11 mouse cellular contexts compared by ENCODE assay signal in genomic region chr9:98030715-98031114, GRCm38 (mm10). TPM values are rescaled to one million over a fixed set of nuclear protein-coding genes. Genes with fewer than 3 reads are reported as not detected.
DNase-seq lines count a peak whose midpoint lies in the region; ATAC-seq lines count a peak whose summit lies in the region.
"Had no signal": no experiment of that assay in that cellular context is flagged by ENCODE, and none has a peak within 500 bp of the region (broad histone marks: within the 10 kb centered on the region; RNA-seq: fewer than 3 reads in every experiment).

No protein-coding gene starts in this region.

- H3K4me1 ChIP-seq in intestine, embryonic 14.5 days (replicated peaks; ENCODE audit: control insufficient read depth, insufficient read depth, low read length), result peaks cover 8% of the 10 kb centered on the region; the same call in 1 of the 2 replicates
- peaks cover 10% of the 10 kb centered on the region for H3K4me1 ChIP-seq in intestine, embryonic 15.5 days (replicated peaks)
- peaks cover 10% of the 10 kb centered on the region for H3K4me1 ChIP-seq in midbrain, embryonic 11.5 days (ENCODE audit: control insufficient read depth, insufficient read depth, low read length)
- peaks cover 19% of the 10 kb centered on the region for H3K4me1 ChIP-seq in midbrain, embryonic 10.5 days
- no peaks in the 10 kb centered on the region for H3K4me1 ChIP-seq in embryonic facial prominence, embryonic 14.5 days (ENCODE audit: control insufficient read depth, insufficient read depth, low read length)
- peaks cover 37% of the 10 kb centered on the region for H3K4me1 ChIP-seq in neural tube, embryonic 15.5 days
- H3K4me1 ChIP-seq: liver, embryonic 15.5 days had no signal

- ATAC-seq in intestine, embryonic 14.5 days (replicated peaks; ENCODE audit: low FRiP score, low TSS enrichment, low read depth), result no peak
- no peak for ATAC-seq in intestine, embryonic 15.5 days
- ATAC-seq in midbrain, embryonic 11.5 days (ENCODE audit: low FRiP score), result no peak
- no peak for ATAC-seq in embryonic facial prominence, embryonic 14.5 days (ENCODE audit: low read depth)
- no peak for ATAC-seq in neural tube, embryonic 15.5 days (ENCODE audit: low FRiP score)
- no peak for ATAC-seq in erythroid progenitor cell, adult 5-6 weeks (replicated peaks; ENCODE audit: low FRiP score, poor library complexity, severe bottlenecking)

- no peaks in the 10 kb centered on the region for H3K36me3 ChIP-seq in intestine, embryonic 14.5 days (ENCODE audit: control insufficient read depth, insufficient read depth, low read length)
- H3K36me3 ChIP-seq in intestine, embryonic 15.5 days, result no peaks in the 10 kb centered on the region
- no peaks in the 10 kb centered on the region for H3K36me3 ChIP-seq in midbrain, embryonic 11.5 days (ENCODE audit: control insufficient read depth, insufficient read depth, low read length)
- no peaks in the 10 kb centered on the region for H3K36me3 ChIP-seq in midbrain, embryonic 10.5 days
- no peaks in the 10 kb centered on the region for H3K36me3 ChIP-seq in embryonic facial prominence, embryonic 14.5 days (ENCODE audit: control insufficient read depth, insufficient read depth, low read length)
- no peaks in the 10 kb centered on the region for H3K36me3 ChIP-seq in neural tube, embryonic 15.5 days
- H3K36me3 ChIP-seq: embryonic facial prominence, embryonic 13.5 days; heart, embryonic 15.5 days; liver, embryonic 15.5 days had no signal

- H3K4me3 ChIP-seq in intestine, embryonic 14.5 days (ENCODE audit: low read depth, low read length), result no peak overlapping the region
- no peak overlapping the region for H3K4me3 ChIP-seq in intestine, embryonic 15.5 days (replicated peaks)
- no peak overlapping the region for H3K4me3 ChIP-seq in midbrain, embryonic 11.5 days (ENCODE audit: low read depth, low read length)
- H3K4me3 ChIP-seq in midbrain, embryonic 10.5 days, result no peak overlapping the region
- H3K4me3 ChIP-seq in embryonic facial prominence, embryonic 14.5 days (ENCODE audit: low read depth, low read length), result no peak overlapping the region
- peak overlapping the region; percentile 77 for H3K4me3 ChIP-seq in neural tube, embryonic 15.5 days (replicated peaks)
- H3K4me3 ChIP-seq: embryonic facial prominence, embryonic 13.5 days; heart, embryonic 15.5 days; liver, embryonic 15.5 days had no signal

- no peak overlapping the region for H3K9ac ChIP-seq in intestine, embryonic 14.5 days (ENCODE audit: low read length)
- no peak overlapping the region for H3K9ac ChIP-seq in intestine, embryonic 15.5 days
- no peak overlapping the region for H3K9ac ChIP-seq in midbrain, embryonic 11.5 days (ENCODE audit: low read length)
- H3K9ac ChIP-seq in embryonic facial prominence, embryonic 14.5 days (ENCODE audit: low read depth, low read length), result no peak overlapping the region
- no peak overlapping the region for H3K9ac ChIP-seq in neural tube, embryonic 15.5 days (replicated peaks)
- H3K9ac ChIP-seq: embryonic facial prominence, embryonic 13.5 days; heart, embryonic 15.5 days; liver, embryonic 15.5 days had no signal

- 15% methylated on average over 2 of the region's 2 CpGs for WGBS in intestine, embryonic 14.5 days
- WGBS in intestine, embryonic 15.5 days, result 12% methylated on average over 2 of the region's 2 CpGs
- 20% methylated on average over 2 of the region's 2 CpGs for WGBS in midbrain, embryonic 11.5 days
- WGBS in midbrain, embryonic 10.5 days, result 23% methylated on average over 2 of the region's 2 CpGs
- 17% methylated on average over 2 of the region's 2 CpGs for WGBS in embryonic facial prominence, embryonic 14.5 days
- WGBS in neural tube, embryonic 15.5 days, result 19% methylated on average over 2 of the region's 2 CpGs

- H3K9me3 ChIP-seq in intestine, embryonic 14.5 days (ENCODE audit: control insufficient read depth, low read length), result no peaks in the 10 kb centered on the region
- no peaks in the 10 kb centered on the region for H3K9me3 ChIP-seq in intestine, embryonic 15.5 days
- H3K9me3 ChIP-seq in midbrain, embryonic 11.5 days (ENCODE audit: control insufficient read depth, low read length), result no peaks in the 10 kb centered on the region
- no peaks in the 10 kb centered on the region for H3K9me3 ChIP-seq in midbrain, embryonic 10.5 days (replicated peaks)
- no peaks in the 10 kb centered on the region for H3K9me3 ChIP-seq in embryonic facial prominence, embryonic 14.5 days (ENCODE audit: control insufficient read depth, low read length)
- H3K9me3 ChIP-seq in neural tube, embryonic 15.5 days (replicated peaks), result no peaks in the 10 kb centered on the region
- H3K9me3 ChIP-seq: embryonic facial prominence, embryonic 13.5 days; heart, embryonic 15.5 days; liver, embryonic 15.5 days had no signal

- H3K27ac ChIP-seq in intestine, embryonic 14.5 days (ENCODE audit: low read depth), result no peak overlapping the region
- no peak overlapping the region for H3K27ac ChIP-seq in intestine, embryonic 15.5 days
- no peak overlapping the region for H3K27ac ChIP-seq in midbrain, embryonic 11.5 days (ENCODE audit: low read depth, low read length)
- H3K27ac ChIP-seq in midbrain, embryonic 10.5 days (replicated peaks), result no peak overlapping the region
- no peak overlapping the region for H3K27ac ChIP-seq in embryonic facial prominence, embryonic 14.5 days (replicated peaks; ENCODE audit: low read depth, low read length)
- H3K27ac ChIP-seq in neural tube, embryonic 15.5 days (replicated peaks), result no peak overlapping the region
- H3K27ac ChIP-seq: embryonic facial prominence, embryonic 13.5 days; heart, embryonic 15.5 days; liver, embryonic 15.5 days had no signal

- DNase-seq in intestine, embryonic 14.5 days (ENCODE audit: low spot score), result peak; percentile 32
- peak; percentile 89 for DNase-seq in midbrain, embryonic 11.5 days (ENCODE audit: low spot score, missing footprints)
- DNase-seq in midbrain, embryonic 10.5 days (ENCODE audit: low spot score), result no peak
- DNase-seq in embryonic facial prominence, embryonic 14.5 days (ENCODE audit: low spot score), result no peak
- DNase-seq in left cerebral cortex, postnatal 10 days (ENCODE audit: extremely low spot score in 1 of 2, low spot score in 2 of 2), result no peak

- H3K4me2 ChIP-seq in intestine, embryonic 14.5 days (ENCODE audit: low read length), result no peak overlapping the region
- no peak overlapping the region for H3K4me2 ChIP-seq in intestine, embryonic 15.5 days (replicated peaks)
- H3K4me2 ChIP-seq in midbrain, embryonic 11.5 days, result no peak overlapping the region
- peak overlapping the region; percentile 20; the same call in 1 of the 2 replicates for H3K4me2 ChIP-seq in embryonic facial prominence, embryonic 14.5 days (ENCODE audit: low read depth, low read length)
- H3K4me2 ChIP-seq in neural tube, embryonic 15.5 days, result peak overlapping the region; percentile 94
- H3K4me2 ChIP-seq: liver, embryonic 15.5 days had no signal

- intact Hi-C loops in left cerebral cortex, postnatal 10 days (cut with DNase I), result loop anchor here (5.0 to 10.0 kb wide), 5 partner anchors 94 to 856 kb away; no protein-coding TSS in a partner anchor

- H3K27me3 ChIP-seq in intestine, embryonic 14.5 days (replicated peaks; ENCODE audit: control insufficient read depth, insufficient read depth, low read length), result peaks cover 40% of the 10 kb centered on the region
- H3K27me3 ChIP-seq in intestine, embryonic 15.5 days (replicated peaks), result peaks cover 29% of the 10 kb centered on the region
- peaks cover 27% of the 10 kb centered on the region for H3K27me3 ChIP-seq in midbrain, embryonic 11.5 days (ENCODE audit: control insufficient read depth, insufficient read depth, low read length)
- peaks cover 46% of the 10 kb centered on the region for H3K27me3 ChIP-seq in midbrain, embryonic 10.5 days (ENCODE audit: low read depth, poor library complexity, severe bottlenecking)
- peaks cover 40% of the 10 kb centered on the region for H3K27me3 ChIP-seq in embryonic facial prominence, embryonic 14.5 days (replicated peaks; ENCODE audit: control insufficient read depth, insufficient read depth, low read length)
- peaks cover 4% of the 10 kb centered on the region; the same call in 1 of the 2 replicates for H3K27me3 ChIP-seq in neural tube, embryonic 15.5 days (replicated peaks)

RNA-seq across cellular contexts. Expression of gene Clstn2, which starts 2.3 kb away (rescaled TPM):
- polyA plus RNA-seq in intestine, embryonic 14.5 days (2014; fragmentation: Nextera tagmentation; extraction: Ambion mirVana), result 0.63 and 1.1 TPM in 2 replicates
- polyA plus RNA-seq in intestine, embryonic 15.5 days (2015; fragmentation: Nextera tagmentation; extraction: Ambion mirVana), result 0.45 and 0.74 TPM in 2 replicates
- polyA plus RNA-seq in midbrain, embryonic 11.5 days (2014; fragmentation: Nextera tagmentation; extraction: Ambion mirVana), result 1.6 and 1.7 TPM in 2 replicates
- polyA plus RNA-seq in midbrain, embryonic 10.5 days (2016; fragmentation: Nextera tagmentation; extraction: Ambion mirVana), result 0.96 and 1.0 TPM in 2 replicates
- polyA plus RNA-seq in embryonic facial prominence, embryonic 14.5 days (2014; fragmentation: Nextera tagmentation; extraction: Ambion mirVana), result 3.8 and 4.6 TPM in 2 replicates
- 16.6 and 18.8 TPM in 2 replicates for polyA plus RNA-seq in neural tube, embryonic 15.5 days (2015; fragmentation: Nextera tagmentation; extraction: Ambion mirVana)
- not detected in 2 replicates for total RNA-seq in erythroid progenitor cell, adult 5-6 weeks (2015; ENCODE audit: low replicate concordance)
- not detected in 2 replicates for total RNA-seq in erythroid progenitor cell, adult 5-6 weeks (2017; ENCODE audit: low replicate concordance)
- total RNA-seq in left cerebral cortex, postnatal 10 days (2021), result 100 to 1,000 TPM in 1 of 2 experiments, 10 to 100 TPM in 1; 93.4 to 102 TPM

Comparison
In these comparisons a context has a peak if more than half of its experiments do, and no peak if none do; other contexts are left out.
1. DNase-seq: peak in intestine, embryonic 14.5 days (single experiment) and midbrain, embryonic 11.5 days (single experiment); none in midbrain, embryonic 10.5 days (single experiment), embryonic facial prominence, embryonic 14.5 days (single experiment) and left cerebral cortex, postnatal 10 days (0 of 2).
2. H3K4me2 ChIP-seq: peak in embryonic facial prominence, embryonic 14.5 days (single experiment) and neural tube, embryonic 15.5 days (single experiment); none in intestine, embryonic 14.5 days (single experiment), intestine, embryonic 15.5 days (single experiment) and midbrain, embryonic 11.5 days (single experiment).